Mouse (Mus musculus) lung, postnatal 36 days (tissue): Measurements from ENCODE around the gene Atf6.

Source experiments
- DNase-seq: peaks from one replicate; pipeline ENCODE4 v3.0.0; 2022; ENCODE audit warnings: mixed read lengths

Gene Atf6

DNA sequence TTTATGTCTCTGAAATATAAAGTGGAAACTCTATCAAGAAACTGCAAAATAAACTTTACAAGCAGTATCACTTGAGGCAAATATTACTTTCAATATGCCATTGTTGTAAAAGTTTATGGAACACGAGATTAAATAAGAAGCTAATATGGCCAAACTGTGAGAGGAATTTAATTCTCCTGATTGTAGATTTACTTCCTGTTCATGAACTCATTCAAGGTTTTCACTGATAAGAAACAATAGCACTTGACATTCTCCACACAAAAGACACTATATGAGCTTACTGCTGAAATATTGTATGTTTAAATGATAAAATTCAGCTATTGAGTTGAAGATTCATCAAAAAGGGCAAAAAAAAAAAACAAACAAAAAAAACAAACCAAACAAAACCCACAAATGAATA is 102.8 kb downstream of the Atf6 start:
- no peak for DNase-seq

DNA sequence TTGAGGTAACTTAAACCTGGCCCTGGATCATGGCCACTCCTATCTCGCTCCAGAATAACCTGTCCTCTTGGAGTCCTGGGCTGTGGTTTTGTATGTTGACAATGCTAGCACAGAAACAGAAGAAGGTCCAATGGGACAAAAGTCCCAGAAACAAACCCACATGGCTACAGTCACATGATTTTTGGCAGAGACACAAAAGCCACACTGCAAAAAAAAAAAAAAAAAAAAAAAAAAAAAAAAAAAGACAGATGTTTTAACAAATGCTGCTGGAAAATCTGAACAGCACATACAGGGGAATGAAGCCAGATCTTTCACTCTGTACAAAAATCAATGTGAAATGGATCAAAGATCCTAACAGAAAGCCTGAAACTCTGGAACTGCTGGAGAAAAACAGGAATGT is 105.9 kb downstream of the Atf6 start:
- no peak for DNase-seq

DNA sequence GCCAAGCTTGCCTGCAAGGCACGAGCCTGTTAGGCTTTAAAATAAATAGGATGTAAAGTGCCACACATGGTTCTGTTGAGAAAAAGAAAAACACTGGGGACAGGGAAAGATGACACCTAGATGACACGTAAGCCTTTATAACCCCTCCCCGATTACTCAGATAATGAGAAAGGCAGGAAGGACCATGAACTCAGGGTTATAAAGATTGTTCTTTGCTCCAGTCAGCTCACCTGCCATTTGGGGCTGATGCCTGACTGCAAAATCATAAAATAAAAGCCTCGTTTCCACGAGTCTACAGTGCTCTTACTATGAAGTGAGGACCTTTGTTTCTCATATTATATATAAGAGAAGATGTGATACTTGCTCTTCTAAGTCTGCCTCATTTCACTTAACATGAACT is 114.0 kb downstream of the Atf6 start:
- DNase-seq = no peak

DNA sequence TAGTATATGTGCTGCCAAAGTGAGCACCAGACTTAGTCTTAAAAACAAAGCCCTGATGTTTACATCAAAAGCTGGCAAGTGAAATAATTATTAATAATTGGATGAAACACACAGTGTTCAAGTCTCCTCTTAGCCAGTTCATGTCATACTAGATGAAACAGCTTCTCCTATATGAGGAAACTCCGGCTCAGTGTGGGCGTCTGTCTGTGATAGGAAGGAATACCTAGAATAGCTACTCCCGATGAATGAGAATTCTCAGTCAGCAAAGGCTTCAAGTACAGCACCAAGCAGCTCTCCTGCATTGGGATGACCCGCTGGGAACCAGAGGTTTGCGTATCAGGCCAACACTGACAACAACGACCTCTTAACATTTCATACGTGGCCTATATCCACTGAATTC is 115.8 kb downstream of the Atf6 start:
- DNase-seq = no peak

DNA sequence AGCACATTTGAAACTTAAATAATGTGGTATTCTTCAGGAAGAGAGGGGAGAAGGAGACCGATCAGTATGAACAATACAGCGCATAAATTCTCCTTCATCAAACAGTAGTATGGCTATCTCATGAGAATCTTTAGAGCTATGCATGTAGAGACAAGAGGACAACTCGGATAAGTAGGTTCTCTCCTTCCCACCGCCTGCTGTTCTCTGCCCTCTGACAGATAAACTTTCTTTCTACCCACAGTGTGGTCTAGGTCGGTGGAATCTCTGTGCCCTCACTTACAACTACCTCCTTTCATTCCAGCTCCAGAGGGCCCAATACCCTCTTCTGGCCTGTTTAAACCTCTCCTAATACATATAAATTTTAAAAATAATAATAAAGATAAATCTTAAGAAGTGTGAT is 121.0 kb downstream of the Atf6 start:
- DNase-seq = no peak

DNA sequence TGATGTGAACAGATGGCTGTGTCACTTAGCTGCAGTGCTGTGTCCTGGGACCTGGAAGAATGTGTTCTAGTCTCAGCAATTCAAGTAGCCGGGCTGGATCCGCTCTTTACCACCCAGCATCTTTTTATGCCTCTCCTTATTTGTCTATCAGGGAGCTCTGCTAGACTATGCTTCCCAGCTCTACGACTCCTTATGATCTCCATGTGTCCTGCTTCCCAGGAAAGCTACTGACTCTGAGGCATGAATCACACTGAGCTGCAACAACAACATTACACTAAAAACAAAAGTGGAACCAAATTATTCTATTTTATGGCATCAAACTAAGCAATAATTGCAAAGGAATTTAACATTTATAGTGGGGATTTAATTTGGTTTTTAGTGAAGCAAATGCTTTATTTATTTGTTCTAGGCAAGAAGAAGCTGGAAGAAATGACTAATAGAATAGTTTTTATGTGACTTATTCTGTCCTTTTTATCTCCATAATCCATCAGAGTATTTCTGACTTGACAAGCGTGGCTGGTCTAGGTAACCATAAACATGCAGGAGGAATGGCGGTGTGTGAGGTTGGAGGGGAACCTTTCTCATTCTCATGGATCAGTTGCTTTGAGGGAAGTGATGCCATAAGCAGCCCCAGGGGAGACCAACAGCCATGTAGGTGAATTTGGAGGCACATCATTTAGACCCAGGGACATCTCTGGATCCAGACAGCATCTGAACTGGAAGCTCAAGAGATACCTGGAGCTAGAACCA is 125.9 kb downstream of the Atf6 start:
- no peak for DNase-seq

DNA sequence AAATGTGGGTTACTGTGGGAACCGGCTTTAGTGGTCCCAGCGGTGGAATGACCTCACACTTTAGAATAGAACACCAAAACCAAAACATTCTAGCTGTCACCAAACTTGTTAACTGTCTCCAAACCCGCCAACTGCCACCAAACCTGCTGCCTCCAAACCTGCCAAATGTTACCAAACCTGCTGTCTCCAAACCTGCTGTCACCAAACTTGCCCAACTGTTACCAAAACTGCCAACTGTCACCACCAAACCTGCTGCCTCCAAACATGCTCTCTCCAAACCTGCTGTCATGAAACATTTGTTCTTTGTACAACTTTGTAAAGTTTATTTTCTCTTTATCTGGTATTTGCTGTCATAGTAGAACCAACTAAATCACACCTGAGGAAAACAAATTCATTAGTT is 132.7 kb downstream of the Atf6 start:
- no peak for DNase-seq

DNA sequence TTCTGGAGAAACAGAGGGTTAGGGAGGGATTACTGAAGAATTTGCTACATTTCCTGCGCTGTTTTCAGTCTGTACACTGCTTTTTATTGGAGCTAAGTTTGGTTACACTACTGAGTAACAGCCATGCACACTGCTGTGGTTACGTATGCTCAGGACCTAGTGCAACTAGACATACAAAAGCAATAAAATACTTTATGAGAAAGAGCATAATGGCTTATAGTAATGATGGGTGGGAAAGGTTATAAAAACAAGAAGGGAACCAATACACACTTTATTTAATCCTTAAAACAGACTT is 135.0 kb downstream of the Atf6 start:
- DNase-seq = no peak

DNA sequence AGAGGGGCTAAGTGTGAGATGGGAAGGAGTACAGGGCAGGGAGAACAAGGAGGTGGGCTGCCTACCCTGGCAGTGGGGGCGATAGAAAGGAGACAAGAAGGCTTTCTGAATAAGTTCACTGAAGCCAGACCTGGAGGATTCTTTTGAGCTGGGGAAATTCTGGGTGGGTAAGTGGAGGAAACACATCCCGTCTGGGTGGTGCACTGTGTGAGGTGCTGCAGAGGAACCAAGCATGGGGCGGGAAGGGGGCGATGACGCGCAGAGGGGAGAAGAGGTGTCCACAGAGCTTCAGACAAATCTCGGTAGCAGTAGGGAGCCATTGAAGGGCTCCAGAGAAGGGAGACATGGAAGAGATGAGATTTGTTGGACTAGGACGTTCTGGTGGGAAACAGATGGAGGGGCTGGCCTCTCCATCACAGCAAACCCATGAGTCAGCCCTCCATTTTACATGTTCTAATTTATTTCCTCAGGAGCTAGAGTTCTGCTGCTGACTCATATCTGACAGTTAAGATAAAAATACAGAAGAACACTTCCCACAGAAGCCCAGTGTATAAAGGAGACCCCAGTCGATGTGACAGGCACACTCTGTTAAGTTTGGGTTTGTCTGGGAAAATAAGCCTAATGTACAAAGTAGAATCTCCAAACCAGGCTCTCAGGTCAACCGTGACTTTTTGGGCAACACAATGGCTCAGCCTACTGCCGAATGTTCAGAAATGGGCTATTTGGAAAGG is 135.5 kb downstream of the Atf6 start:
- DNase-seq = no peak

DNA sequence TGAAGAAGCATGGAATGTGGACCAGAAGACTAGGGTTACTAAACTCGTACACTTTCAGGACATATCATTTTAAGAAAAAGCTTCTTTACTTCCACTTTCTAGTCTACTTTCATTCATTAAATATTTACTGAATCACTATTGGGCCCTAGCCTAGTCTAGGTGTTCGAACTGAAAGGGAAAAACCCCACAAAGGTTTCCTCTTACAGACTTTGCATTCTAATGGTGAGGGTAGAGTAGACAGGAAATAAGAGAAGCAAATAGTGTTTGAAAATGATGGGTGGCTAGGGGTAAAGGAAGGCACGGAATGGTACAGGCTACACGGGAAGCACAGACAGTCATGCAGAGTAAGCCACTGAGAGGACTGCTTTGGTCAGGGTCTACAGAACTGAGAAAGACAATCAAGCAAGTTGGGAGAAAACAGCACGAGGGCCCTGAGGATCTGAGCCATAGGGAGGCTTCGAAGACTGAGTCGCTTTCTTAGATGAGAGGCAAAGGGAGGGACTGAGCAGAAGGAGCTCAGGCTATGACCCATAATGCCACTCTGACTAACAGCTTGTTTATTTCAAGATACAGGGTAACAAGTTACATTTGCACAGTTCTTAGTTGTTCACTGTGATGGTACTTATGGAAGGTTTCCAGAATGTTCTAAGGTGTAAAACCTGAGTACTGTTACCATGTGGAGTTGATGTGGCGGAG is 138.2 kb downstream of the Atf6 start:
- DNase-seq = no peak

DNA sequence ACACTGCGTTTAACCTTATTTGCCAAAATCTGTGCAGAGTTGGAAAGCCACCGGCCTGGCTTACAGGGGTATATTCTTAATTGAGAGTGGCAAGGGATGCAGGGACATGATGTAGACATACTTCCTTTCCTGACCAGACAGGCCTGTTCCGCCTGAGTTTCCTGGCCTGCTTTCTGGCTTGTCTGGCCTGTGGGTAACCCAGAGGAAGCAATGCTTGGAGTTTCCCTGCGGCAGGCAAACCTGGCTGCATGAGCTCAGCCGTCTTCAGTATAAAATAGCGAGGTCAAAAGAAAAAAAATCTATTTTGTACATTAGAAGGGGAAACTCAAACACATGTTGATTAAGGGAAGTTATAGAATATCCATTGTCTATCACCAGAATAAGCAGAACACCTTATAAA is 139.0 kb downstream of the Atf6 start:
- DNase-seq = no peak

DNA sequence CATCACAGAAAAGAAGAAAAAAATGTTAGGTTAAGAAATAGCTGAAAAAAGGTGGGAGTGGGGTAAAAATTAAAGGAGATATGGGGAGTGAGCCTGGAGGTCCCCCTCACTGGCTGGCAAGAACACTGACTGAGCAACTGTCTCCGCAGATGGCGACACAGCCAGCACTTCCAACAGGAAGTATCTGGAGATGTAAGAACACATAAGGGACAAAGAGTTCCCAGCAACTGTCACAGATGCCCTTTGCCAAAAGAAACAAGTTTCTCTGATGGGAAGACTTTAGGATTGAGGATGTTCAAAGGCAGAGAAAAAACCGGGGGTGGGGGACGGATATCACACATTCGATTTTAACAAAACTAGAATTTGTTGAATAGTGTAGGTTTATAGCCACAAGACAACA is 146.0 kb downstream of the Atf6 start:
- peak; percentile 27 for DNase-seq

DNA sequence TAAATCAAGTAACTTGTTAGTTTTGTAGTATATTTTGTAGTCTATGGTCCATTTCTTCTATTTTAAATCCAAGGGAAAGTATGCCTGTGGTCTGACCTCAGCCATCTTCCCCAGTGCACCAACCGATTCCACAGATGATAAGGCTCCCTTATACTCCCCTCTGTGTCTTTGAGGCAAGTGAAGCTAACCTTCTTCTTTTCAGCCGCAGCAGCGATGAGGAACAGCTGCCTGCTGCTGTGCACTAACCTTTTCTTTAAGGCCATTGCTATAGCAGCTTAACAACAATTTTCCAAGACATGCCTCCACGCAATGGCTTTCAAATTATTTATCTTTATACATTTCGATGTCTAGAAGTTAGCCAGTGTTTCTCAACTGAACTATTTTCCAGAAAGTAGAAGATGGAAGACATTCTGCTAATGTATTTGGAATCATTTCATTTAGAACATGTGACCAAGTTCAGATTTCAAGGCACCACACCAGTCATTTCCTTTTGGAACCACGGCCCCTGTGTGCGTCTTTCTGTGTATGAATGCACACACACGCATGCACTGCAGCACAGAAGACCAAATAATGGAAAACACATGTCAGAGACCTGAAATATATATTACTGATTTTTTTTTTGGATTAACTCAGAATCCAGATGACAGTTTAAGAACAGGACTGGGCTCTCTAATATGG is 149.3 kb downstream of the Atf6 start:
- DNase-seq = no peak

DNA sequence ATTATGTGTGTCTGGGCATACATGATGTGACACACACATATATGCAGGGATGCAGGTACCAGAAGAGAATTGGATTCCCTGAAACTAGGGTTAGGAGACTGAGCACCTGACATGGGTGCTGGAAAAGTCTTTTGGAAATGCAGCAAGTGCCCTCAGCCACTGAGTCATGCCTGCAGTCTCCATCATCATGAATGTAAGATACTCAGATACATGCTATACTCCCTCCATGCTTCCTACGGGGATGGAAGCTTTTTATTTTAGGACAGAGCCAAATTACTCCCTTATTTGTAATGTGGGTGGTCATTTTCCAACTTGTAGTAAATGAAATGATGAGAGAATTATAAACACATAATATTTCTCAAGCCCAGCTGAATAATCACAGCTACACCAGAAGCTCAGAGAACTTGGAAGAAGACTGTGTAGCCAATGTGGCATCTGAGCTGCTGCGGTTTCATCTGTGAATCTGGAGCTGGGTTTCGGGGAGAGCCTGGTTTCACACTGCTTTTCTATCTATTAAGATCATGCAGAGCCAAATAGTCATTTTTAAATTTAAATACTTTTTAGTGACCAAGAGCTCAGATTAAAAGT is 150.2 kb downstream of the Atf6 start:
- DNase-seq = no peak

DNA sequence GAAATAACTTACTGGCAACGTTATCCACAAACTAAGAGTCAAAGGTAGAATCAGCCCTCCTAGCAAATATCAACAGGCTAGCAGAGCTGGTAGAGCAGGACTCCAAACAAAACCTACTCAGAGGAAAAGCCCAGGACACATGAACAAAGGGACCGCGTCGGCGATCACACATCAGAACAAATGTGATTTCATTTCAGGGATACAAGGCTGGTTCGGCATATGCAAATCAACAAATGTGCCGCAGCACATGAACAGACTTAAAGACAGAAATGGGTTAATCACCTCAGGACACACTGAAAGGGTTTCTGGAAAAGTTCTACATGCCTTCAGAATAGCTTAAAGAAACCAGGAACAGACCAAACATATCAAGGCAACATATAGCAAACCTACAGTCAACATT is 155.8 kb downstream of the Atf6 start:
- DNase-seq = no peak

DNA sequence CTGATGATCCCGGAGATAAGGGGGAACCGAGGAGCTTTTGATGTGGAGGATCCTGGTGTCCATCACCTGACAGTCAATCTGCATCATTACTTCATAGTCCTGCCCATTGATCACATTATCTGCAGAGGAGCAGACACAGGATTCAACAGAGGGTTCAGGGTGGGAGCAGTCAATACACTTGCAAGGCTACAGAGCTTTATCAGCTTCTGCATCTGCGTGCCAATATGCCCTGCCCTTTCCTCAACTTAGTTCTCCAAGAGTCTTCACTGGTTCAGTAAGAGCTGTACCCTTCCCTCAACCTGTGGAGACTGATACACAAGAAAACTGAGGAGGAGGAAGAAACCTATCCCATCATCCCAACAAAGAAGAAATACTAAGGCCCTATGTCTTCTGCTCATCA is 157.6 kb downstream of the Atf6 start:
- no peak for DNase-seq

DNA sequence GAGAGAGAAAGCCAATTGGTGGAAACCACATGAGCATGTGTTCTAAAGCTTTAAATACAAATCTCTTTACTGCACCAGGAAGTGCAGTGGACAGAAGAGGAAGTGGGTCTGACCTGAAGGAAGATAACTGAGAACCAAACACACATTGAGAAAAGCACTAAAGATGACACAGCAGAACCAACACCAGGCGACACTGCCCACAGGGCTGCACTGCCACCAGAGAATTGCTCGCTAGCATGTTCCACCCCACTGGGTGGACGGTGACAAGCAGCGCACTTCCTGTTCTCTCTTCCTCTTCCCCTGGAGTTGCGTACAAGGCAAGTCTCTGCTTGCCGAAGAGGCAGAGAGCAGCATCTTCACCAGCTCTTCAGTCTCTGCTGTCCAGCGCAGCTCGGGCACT is 158.1 kb downstream of the Atf6 start:
- DNase-seq = peak; percentile 72

DNA sequence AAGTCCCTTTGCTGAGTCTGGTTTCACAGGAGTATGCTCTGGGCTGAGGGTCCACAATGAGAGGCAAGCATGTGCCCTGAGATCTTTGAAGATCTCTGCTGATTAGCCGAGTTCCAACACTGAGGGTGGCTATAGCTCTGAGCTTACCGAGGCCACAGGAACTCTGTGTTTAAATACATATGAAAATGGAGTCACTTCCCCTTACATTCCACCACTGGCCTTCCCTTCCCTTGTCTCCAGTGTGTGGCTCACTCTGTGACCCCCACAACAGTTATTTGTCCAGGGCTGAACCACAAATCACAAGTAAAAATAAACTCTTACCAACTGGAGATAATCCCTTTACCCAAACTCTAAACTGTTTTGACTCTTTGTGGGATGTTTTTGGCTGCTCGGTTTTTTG is 158.5 kb downstream of the Atf6 start:
- DNase-seq = no peak

DNA sequence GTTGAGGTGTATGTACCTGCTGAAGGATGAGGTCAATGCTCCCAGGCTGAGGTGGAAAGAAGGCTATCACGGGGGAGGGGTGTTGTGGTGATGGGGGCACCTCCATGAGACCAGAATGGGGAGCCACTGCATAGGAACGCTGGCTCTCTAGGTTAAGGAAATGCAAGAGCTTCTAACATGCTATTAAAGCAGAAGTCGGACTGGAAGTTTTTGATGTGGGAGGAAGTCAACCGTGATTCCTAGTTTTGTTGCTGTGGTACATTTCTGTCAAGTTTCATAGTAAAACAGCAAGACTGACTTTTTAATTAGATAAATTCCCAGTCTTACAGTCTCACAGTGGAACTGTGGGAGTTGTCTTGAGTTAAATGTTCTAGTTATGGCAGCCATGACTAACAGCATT is 161.5 kb downstream of the Atf6 start:
- no peak for DNase-seq

DNA sequence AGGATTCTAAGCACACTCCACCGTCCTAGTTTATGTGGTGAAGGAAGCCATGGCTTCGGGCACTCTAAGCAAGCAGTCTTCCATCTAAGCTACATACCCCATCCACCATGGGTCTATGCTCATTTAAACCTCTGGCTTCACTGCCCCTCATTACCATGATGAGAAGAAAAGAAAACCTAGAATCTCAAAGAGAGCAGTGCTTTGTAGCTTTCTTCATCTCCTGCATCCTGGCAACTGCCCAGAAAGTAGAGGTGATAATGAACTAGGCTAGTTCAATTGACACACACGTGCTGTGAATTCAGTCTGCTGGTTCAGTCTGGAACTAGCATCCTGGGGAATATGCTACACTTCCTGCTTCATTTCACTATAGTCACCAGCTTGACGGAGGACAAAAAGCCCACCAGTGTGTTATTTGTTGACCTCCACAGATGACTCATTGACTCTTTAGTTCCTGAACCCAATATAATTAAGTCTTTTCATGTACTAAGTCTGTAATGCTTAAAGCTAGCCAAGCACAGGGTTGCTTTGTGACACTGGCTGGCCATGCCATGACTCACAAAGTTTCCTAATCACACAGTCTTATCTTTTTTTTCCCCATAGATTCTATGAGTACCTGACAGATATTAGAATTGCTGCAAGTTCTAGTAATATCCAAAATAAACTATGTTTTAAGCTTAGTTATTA is 162.5 kb downstream of the Atf6 start:
- DNase-seq = no peak

DNA sequence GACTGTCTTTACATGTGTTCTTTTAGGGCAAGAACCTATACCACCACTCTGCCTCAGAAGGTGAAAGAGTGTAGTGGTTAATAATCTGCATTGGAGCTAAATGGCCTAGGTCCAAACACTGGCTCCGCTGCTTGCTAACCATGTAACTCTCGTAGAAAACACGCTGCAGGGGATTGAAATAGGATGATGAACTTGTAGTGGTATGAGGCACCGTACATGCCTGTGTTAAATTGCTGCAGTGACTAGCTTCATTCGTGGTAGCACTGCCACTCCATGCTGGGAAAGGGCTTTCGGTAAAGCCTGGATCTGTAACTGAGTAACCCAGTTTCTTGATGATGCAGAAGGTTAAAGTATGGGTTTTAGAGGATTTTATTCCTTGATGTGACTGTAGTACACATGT is 163.5 kb downstream of the Atf6 start:
- no peak for DNase-seq

DNA sequence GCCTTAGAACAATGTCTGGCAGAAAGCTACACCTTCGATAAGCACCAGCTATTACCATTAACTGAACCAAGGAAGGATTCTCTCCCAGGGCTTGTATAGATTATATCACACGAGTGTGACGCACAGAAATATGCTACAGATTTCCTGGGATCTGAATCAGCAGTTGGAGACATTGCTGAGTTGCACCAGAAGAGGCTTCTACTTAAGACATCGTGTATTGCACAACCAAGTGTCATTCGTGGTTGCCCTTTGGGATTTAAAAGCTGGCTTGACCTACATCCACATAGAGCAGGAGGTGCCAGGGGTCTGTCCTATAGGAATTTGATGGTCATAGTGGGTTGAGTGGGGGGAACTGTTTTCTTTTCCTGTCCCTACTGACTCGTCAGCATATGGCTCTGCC is 164.6 kb downstream of the Atf6 start:
- peak; percentile 12 for DNase-seq

DNA sequence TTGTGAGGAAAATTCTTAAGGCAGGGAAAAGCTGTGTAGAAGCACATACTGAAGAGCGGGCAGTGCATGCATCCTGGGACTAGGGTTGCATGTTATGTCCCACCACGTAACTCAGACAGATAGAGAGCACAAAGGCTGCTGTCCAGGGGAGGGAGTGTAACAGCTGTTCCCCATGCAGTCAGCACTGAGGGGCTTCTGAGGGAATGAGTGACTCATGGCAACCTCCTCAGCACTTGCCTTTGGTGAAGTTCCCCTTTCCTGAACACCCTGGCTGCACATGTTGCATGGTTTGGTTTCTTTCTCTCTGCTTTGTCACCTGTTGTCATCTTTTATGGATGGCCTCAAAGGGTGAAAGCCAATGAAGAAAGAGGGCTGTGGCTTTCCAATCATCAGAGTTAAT is 165.3 kb downstream of the Atf6 start:
- DNase-seq = no peak
